Mouse (Mus musculus): Measurements from ENCODE around the gene Glg1.

The Glg1 gene

GRCm38 (mm10) chr8:111144901-111145459 lies 114.0 kb downstream of the Glg1 start:
- peak; percentile 15 for DNase-seq (ENCODE audit: low spot score)

- DNase-seq (ENCODE audit: low spot score) = no peak
Observed at GRCm38 (mm10) chr8:111142521-111142920, 116.5 kb downstream of the Glg1 start.

GRCm38 (mm10) chr8:111130756-111131155 lies 128.3 kb downstream of the Glg1 start:
- DNase-seq (ENCODE audit: low spot score) = no peak

GRCm38 (mm10) chr8:111119481-111119880 lies 139.5 kb downstream of the Glg1 start:
- DNase-seq (ENCODE audit: low spot score) = no peak

GRCm38 (mm10) chr8:111114891-111115290 lies 144.1 kb downstream of the Glg1 start:
- DNase-seq (ENCODE audit: low spot score) = no peak

All from embryo, embryonic 10.5 days (tissue).